Mouse (Mus musculus) heart, postnatal 0 days (tissue): ENCODE measurements around the gene Fam131b.

Source experiments
- CTCF ChIP-seq: IDR thresholded peaks from 2 replicates; pipeline ENCODE4 v1.5.1; 2016; ENCODE audit warnings: antibody characterized with exemption, control low read depth, low read depth
- EP300 ChIP-seq: IDR thresholded peaks from 2 replicates; pipeline ENCODE4 v1.6.1; 2016; ENCODE audit warnings: antibody characterized with exemption, low read depth

DNA sequence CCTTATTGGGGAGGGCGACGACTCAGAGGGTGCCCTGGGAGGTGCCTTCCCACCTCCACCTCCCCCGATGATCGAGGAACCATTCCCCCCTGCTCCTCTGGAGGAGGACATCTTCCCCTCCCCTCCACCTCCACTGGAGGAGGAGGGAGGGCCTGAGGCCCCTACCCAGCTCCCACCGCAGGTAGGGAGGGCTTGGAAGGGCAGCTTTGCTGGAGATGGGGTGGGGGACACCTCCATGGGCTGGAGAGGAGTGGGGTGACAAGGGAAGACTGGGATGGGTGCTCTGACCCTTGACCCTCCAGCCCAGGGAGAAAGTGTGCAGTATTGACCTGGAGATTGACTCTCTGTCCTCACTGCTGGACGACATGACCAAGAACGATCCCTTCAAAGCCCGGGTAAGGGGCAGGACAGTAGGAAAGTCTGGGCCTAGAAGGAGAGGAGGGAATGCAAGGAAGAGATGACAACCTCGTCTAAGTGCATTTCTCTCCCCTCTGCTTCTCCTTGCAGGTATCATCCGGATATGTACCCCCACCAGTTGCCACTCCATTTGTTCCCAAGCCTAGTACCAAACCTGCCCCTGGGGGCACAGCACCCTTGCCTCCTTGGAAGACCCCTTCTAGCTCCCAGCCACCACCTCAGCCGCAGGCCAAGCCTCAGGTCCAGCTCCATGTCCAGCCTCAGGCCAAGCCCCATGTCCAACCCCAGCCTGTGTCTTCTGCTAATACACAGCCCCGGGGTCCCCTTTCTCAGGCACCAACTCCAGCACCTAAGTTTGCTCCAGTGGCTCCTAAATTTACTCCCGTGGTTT is 26.7 kb upstream of the Fam131b start:
- no peak for TF ChIP-seq CTCF
- TF ChIP-seq EP300: no peak
